Comparison of ENCODE assay signal across 31 mouse cellular contexts in genomic region chr9:77584746-77585145, GRCm38 (mm10). TPM values are rescaled to one million over a fixed set of nuclear protein-coding genes. Genes with fewer than 3 reads are reported as not detected.
"Had no signal": no experiment of that assay in that cellular context is flagged by ENCODE, and none has a peak within 500 bp of the region (broad histone marks: within the 10 kb centered on the region; RNA-seq: fewer than 3 reads in every experiment).

No protein-coding gene starts in this region.

- H3K27ac ChIP-seq: limb, embryonic 10.5 days; limb, embryonic 12.5 days; limb, embryonic 13.5 days; limb, embryonic 15.5 days; liver, embryonic 12.5 days; liver, embryonic 13.5 days; liver, embryonic 14.5 days; liver, embryonic 15.5 days; lung, embryonic 15.5 days; macrophage; midbrain, embryonic 10.5 days; midbrain, embryonic 12.5 days; midbrain, embryonic 13.5 days; midbrain, embryonic 15.5 days had no signal

- H3K27me3 ChIP-seq: limb, embryonic 12.5 days; limb, embryonic 13.5 days; limb, embryonic 15.5 days; liver, embryonic 13.5 days; liver, embryonic 15.5 days; lung, embryonic 15.5 days; midbrain, embryonic 12.5 days; midbrain, embryonic 15.5 days had no signal

- DNase-seq: left cerebral cortex, postnatal 4 days; liver; liver, embryonic 13.5 days; liver, postnatal 0 days; lung, adult 18-20 months; lung, adult 2 months; lung, embryonic 14.5 days; lung, postnatal 10 days; lung, postnatal 14 days; lung, postnatal 36 days; lung, postnatal 4 days; midbrain, embryonic 14.5 days had no signal

- H3K4me3 ChIP-seq: limb, embryonic 10.5 days; limb, embryonic 12.5 days; limb, embryonic 13.5 days; limb, embryonic 15.5 days; liver, embryonic 12.5 days; liver, embryonic 13.5 days; liver, embryonic 15.5 days; lung, embryonic 15.5 days; megakaryocyte, embryonic 14.5 days; midbrain, embryonic 10.5 days; midbrain, embryonic 12.5 days; midbrain, embryonic 13.5 days; midbrain, embryonic 15.5 days; myocyte had no signal

- H3K36me3 ChIP-seq: limb, embryonic 10.5 days; limb, embryonic 12.5 days; limb, embryonic 13.5 days; limb, embryonic 15.5 days; liver, embryonic 12.5 days; liver, embryonic 13.5 days; liver, embryonic 15.5 days; lung, embryonic 15.5 days; midbrain, embryonic 10.5 days; midbrain, embryonic 12.5 days; midbrain, embryonic 13.5 days; midbrain, embryonic 15.5 days had no signal

- H3K4me1 ChIP-seq: limb, embryonic 10.5 days; limb, embryonic 12.5 days; limb, embryonic 15.5 days; liver, embryonic 12.5 days; liver, embryonic 13.5 days; liver, embryonic 15.5 days; lung, embryonic 15.5 days; megakaryocyte, embryonic 14.5 days had no signal

- ATAC-seq: liver, embryonic 12.5 days; liver, postnatal 0 days; midbrain, embryonic 13.5 days; midbrain, embryonic 15.5 days; midbrain, embryonic 16.5 days had no signal

- H3K9ac ChIP-seq: limb, embryonic 12.5 days; limb, embryonic 13.5 days; limb, embryonic 15.5 days; liver, embryonic 12.5 days; liver, embryonic 13.5 days; liver, embryonic 14.5 days; liver, embryonic 15.5 days; liver, postnatal 0 days; lung, embryonic 14.5 days; lung, embryonic 15.5 days; midbrain, embryonic 12.5 days; midbrain, embryonic 13.5 days; midbrain, embryonic 15.5 days had no signal

- H3K4me2 ChIP-seq: limb, embryonic 12.5 days; limb, embryonic 13.5 days; limb, embryonic 15.5 days; liver, embryonic 11.5 days; liver, embryonic 12.5 days; liver, embryonic 13.5 days; liver, embryonic 15.5 days; lung, embryonic 14.5 days; lung, embryonic 15.5 days; midbrain, embryonic 11.5 days; midbrain, embryonic 12.5 days; midbrain, embryonic 13.5 days; midbrain, embryonic 15.5 days had no signal

- H3K9me3 ChIP-seq: limb, embryonic 10.5 days; limb, embryonic 12.5 days; limb, embryonic 13.5 days; limb, embryonic 15.5 days; liver, embryonic 12.5 days; liver, embryonic 13.5 days; liver, embryonic 15.5 days; lung, embryonic 15.5 days; midbrain, embryonic 10.5 days; midbrain, embryonic 12.5 days; midbrain, embryonic 13.5 days; midbrain, embryonic 15.5 days had no signal

RNA-seq across cellular contexts. Expression of gene Klhl31, which starts 51.6 kb away (rescaled TPM):
- polyA plus RNA-seq: liver, adult 2 months; macrophage; midbrain, embryonic 14.5 days had no signal
